Mouse (Mus musculus): ENCODE measurements at regions not wholly inside any gene's neighbourhood (a gene's known extent, or its start where the extent isn't known, plus 50 kb on each side); places are given as distances from the start of the nearest gene placed in this dataset.
A peak's percentile ranks its signal among the peaks of the same experiment; 100 is the strongest.

DNA sequence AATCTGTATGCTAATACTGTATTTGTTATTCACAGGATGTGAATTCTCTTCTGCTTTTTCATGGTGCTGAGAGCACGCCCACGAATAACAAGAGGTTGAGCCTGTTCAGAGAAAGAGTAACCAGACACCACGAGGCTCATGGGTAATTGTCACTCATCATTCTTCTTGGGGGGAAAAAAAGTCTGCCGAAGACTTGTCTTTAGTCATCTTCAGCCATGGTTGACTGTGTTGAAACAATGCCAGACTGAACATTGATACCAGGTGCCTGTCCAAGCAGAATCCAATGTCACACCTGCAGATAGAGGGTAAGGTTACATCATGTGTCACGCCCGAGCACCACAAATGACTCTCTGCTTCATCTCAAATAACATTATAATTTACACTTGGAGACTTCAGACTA lies 418.5 kb downstream of the Fgf9 start:
- DNase-seq: no peak

DNA sequence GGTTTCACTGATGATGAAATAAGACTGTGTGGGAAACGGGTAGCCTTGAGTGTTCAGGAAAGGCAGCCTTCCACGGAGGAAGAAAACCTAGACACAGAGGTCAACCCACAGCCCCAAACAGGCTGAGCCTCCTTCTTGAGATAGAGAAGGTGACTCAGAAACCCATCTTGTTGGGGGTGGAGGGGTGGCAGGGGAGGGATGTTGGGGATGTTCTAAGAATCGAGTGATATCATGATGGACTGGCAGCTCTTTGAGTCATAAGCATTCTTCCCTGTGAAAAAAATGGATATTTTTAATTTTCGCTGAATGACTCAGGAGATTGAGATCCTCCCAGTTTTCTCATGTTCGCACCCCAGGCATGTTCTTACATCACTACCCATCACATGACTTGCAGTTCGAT lies 417.5 kb downstream of the Fgf9 start:
- no peak for DNase-seq

- no peak for DNase-seq
Measured at GRCm38 (mm10) chr14:58480454-58480853, 410.1 kb downstream of the Fgf9 start.

DNA sequence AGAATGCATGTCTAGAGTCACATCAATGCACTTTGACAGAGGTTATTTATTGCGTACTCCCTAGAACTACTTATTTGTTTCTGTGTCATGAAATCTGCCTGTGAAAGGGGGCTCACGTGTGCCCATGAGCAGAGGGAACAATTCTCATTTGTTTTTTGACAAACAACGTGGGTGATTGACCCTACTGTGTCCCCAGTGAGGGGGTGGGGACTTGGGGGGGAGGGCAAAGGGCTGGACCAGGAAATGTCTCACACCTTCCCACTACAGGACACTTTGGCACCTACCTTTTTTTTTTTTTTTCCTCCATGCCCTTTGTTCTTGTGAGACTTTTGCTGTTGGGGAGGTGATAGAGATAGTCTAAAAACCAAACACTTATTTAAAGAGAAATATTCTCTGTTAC lies 400.3 kb downstream of the Fgf9 start:
- no peak for DNase-seq

DNA sequence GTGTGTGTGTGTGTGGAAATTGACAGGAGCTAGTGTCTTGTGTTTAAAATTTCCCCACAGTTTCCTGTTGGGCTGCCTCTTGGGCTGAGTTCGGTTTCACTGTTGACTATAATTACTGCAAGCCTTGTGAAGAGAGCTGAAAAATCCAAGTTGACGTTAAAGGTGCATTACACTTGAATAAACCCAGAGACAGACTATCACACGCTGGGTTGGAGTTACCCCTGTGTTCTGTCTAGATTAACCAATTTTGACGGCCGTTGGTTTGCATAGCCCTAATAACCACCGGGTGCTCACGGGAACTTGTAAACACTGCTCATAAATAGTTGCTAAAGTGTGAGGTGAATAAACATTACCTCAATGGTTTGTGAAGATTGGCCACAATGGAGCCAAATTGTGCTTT lies 398.1 kb downstream of the Fgf9 start:
- DNase-seq: no peak

- no peak for DNase-seq
Measured at GRCm38 (mm10) chr14:58467856-58468255, 397.5 kb downstream of the Fgf9 start.

DNA sequence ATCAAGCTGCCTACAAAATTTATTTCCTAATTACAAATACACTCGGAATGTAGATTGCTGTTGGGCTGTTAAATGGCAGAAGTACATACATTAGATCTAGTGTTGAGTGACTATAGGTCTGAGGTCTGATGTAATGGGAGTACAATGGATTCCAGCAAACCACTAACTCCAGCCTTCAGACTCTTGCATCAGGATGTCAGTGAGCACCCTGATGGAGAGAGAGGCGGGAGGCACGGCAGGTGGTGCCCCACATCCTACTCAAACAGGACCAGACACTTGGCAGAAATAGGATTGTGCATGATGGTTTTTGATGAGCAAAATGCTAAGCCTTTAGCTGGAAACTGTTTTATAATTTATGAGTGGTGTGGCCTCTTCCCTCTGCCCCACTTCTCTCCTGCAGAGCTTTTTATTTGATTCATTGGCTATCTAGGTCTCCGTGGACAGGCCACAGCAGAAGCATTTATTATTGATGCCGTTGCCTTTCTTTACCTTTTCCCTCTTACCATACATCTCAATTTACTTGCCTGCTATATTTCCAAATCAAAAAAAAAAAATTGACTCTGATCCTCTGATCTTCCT lies 376.5 kb downstream of the Fgf9 start:
- DNase-seq: no peak

GRCm38 (mm10) chr14:58444496-58444895 lies 374.1 kb downstream of the Fgf9 start:
- DNase-seq: no peak

- DNase-seq: no peak
Measured at GRCm38 (mm10) chr14:58442501-58442900, 372.2 kb downstream of the Fgf9 start.

GRCm38 (mm10) chr14:58439963-58440362 lies 369.6 kb downstream of the Fgf9 start:
- no peak for DNase-seq

DNA sequence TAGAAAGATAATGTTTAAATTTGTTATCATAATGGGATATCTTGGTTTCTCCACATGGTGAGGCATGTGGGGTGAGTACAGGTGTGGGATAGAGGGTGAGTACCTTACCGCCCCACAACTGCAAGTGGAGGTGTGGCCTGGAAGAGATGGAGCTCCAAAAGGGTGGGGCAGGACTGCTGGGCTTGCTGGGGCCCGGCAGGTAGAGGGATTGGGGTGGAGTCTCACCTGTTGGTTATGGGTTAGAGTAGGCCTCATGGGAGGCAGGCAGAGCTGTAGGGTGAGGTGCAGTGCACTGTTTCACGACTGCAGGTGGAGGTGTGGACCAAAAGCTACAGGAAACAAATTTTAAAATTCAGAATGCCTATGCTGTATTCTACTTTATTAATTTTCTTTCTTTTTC lies 365.7 kb downstream of the Fgf9 start:
- no peak for DNase-seq

DNA sequence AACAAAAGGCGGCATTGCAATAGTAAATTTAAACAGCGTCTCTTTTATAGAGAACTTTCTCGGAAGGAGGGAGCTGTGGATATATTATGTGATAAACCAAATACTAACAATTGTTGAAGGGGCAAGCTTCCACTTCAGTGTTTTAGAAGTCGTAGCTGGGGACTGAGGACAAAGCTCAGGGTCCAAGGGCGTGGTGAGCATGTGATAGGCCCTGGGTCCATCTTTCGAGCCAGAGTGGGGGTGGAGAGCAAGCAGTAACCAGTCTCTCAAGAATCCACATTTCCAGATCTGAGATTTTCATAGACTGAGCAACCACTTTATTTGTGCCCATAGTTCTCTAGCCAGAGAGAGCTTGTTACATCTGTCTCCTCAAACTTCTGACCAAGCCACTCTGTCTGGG lies 356.1 kb downstream of the Fgf9 start:
- no peak for DNase-seq

DNA sequence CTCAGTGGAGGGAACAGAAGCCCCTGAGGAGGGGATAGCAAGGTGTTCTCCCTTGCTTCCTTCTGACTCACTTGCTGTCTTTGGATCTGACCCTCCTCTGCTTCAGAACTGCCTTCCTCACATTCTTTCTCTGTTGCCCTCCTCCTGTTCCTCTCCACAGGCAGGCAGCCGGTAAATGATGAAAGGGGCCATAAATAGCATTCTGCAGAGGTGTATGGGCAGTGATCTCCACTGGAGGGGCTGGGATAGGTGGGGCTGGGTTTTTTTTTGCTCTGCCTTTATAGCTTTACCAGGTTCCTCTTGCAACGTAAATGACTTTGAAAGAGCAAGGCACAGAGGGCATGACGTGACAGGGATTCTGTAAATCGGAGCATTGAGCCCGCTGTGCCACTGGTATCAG lies 351.6 kb downstream of the Fgf9 start:
- DNase-seq: no peak

DNA sequence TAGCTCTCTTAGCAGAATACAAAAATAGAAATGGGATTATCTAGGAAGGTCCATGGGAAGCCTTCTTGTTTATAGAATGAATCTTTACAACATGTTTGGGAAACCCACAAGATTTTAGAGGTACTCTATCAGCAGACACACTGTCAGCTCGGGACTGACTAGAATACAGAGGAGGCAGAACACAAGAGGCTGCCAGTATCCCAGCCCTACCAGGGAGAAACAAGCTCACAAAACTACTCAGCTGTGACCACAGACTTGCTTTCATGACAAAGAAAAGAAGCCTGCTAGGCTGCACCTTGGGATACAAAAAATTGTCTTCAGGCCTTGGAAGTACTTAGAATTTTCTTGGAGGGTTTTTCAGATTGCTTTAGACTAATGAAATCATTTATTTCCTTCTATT lies 347.2 kb downstream of the Fgf9 start:
- no peak for DNase-seq

DNA sequence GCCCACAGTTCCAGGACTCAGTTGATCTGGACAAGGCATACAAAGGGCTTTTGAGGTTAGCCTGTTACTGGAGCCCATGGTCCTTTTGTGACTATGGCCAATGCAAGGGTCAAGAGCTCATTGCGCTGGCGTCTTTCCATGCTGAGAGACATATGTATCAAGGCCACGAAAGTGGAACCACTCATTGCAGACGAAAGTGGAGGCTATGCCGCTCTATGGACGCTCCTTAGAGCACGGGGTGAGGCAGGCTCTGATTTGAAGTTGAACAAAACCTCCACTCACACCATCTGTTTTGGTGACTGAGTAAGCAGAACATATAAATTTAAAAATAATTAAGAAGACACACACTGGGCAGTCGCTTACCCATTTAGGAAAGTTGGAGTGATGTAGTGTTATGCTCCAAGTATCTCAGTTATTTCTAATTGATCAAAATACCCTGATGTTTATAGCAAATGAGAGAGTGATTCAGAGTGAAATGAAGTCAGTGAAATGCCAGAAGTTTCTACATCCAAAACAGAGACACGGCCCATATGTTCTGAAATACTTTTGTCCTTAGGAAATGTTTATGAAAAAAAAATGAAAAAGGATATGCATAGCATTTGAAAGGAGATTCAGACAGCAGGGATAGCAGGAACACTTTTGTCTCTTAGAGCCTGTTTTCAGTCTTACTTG lies 321.8 kb downstream of the Fgf9 start:
- DNase-seq: no peak

GRCm38 (mm10) chr14:58390741-58391140 lies 320.4 kb downstream of the Fgf9 start:
- no peak for DNase-seq

- DNase-seq: peak; percentile 4 to 34
Measured at GRCm38 (mm10) chr14:58387348-58388000, 317.1 kb downstream of the Fgf9 start.

DNA sequence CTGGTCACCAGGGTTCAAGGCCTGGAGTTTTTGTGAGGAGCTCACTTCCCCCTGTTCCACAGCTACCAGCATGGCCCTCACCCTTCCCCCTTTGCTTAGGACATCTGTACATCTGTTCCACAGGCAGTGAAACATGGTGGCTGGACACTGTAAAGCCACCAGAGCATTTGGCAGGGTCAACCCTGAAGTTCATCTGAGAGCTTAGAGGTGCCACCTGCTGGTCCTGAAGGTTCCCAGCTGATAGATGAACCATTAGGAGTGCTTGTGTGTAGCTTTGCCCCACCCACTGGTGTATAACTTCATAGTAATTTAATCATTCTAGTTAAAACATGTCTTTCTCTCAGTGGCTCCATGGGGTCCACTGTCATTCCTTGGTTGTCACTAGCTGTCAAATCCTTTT lies 304.7 kb downstream of the Fgf9 start:
- DNase-seq: peak; percentile 5 to 20

DNA sequence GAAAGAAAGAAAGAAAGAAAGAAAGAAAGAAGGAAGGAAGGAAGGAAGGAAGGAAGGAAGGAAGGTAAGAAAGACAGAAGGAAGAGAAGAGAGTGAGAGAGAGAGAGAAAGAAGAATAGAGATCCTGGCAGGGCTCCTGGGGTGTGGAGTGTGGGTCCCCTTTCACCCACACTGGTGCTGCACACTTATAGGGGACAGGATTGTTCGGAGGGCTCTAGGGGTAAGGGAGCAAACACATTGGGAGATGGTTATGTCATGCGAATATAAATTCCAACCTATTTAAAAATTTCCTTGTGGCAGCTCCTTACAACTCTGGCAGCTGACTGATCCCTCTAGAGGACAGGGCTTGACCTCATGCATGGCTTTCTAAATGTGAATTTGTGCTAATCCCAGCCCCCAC lies 286.5 kb downstream of the Fgf9 start:
- DNase-seq: no peak

DNA sequence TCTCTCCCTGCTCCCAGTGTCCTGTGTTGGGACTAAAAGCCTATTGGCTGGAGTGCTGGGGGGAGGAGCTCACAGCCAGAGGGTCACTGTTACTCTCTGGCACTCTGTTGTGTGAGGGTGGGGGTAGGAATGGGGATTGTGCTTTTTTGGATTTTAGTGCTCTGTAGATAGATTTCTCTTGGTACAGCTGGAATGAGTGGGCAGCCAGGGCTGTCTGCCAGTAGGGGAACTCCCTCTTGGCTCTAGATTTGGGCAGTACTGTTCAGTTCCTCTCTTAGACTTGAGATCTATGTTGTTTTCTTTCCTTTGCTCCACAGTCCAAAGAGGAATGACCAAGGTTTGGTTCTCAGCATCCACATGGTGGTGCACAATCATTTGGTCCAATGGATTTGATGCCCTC lies 282.6 kb downstream of the Fgf9 start:
- no peak for DNase-seq

DNA sequence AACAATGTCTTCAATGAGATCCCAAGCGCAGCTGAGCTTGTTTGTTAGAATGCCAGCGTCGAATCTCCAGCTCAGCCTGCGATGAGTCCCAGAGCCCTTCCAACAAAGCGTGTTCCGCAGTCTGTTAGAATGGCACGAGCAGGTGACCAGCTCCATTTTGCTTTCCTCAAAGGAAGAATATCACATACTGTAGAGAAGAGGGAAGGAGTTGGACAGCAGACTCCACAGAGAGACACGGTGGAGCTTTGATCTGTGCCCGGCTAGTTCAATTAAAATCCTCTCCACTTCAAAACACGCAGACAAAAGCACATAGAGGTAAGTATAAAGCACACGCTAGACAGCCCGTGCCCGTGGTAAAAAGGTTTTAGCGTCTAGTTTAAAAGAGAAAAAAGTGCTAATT lies 265.8 kb downstream of the Fgf9 start:
- DNase-seq: no peak

DNA sequence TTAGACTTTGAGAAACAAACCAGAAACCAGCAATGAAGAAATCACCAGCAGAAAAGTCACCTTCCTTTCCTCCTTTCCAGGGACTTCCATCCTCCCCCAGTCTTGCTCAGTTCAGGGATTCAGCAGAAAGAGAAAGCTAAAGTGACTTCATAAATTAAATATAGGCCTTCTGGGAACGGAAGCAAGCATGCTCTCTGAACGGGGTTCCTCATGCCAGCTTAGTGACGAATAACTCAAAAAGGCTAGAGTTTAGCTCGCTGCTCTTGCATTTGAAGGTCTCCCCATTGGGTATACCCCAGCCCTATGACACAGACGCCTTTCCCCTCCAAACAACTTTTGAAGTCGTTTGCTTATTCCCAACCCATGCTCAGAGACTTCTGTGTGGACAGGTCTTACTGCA lies 252.8 kb downstream of the Fgf9 start:
- no peak for DNase-seq

DNA sequence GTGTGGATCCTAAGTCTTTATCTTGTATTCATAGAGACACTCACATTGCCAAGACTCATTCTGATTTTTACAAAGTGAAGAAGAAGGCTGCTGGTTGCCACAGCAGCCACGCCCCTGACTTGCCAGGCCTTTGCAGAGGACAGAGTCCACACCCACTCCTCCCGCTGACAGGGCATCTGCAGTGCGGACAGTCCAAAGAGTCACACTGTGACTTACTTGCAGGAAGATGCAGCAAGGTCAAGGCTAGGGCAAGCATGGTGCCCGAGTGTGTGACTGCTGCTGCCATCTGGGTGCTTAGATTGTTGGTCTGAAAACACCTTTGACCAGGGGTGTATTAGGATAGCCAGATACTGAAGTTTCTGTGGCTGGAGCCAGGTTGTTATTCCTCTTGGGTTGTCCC lies 252.1 kb downstream of the Fgf9 start:
- DNase-seq: no peak

DNA sequence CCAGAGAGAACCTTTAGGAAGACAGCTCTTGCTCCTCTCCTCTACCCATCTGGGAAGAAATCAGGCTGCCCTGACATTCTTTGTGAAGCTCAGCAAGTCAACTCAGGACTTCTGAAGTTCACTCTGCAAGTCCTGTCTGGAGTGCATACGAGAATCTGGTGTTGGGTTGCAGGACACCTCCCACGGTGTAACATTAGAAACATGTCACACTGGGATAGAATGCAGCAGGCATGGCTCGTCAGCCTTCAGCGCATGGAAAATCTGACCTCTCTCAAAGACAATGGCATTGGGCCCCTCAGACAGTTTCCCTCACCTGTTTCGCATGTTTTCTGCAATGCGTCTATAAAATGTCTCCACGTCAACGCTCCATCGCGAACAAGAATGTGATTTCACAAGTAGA lies 251.5 kb downstream of the Fgf9 start:
- DNase-seq: no peak

- no peak for DNase-seq
Measured at GRCm38 (mm10) chr14:58321234-58321633, 250.9 kb downstream of the Fgf9 start.
